Mouse (Mus musculus) cortical plate, adult 2 months (tissue): ENCODE measurements around the gene Tnrc6c. TPM values are rescaled to one million over a fixed set of nuclear protein-coding genes. Genes with fewer than 3 reads are reported as not detected.

Experiments used
- H3K27ac ChIP-seq: fragments of 200-500 bp; 2 replicates; pipeline ENCODE4 v1.5.1; 2012; ENCODE audit warnings: low read length, control low read depth, inconsistent platforms; ENCODE audit not compliant: insufficient read depth
- H3K4me1 ChIP-seq: fragments of 200-500 bp; 2 replicates; pipeline ENCODE4 v1.6.1; 2011; ENCODE audit warnings: low read length; ENCODE audit not compliant: control insufficient read depth, insufficient read depth
- H3K4me3 ChIP-seq: fragments of 200-500 bp; 2 replicates; pipeline ENCODE4 v1.5.1; 2011; ENCODE audit warnings: mild to moderate bottlenecking, low read length, control low read depth; ENCODE audit not compliant: insufficient read depth
- CTCF ChIP-seq: fragments of 200-500 bp; IDR thresholded peaks from 2 replicates; pipeline ENCODE4 v1.5.1; 2011; ENCODE audit warnings: mild to moderate bottlenecking, control low read depth, low read length; ENCODE audit not compliant: insufficient read depth; ENCODE audit errors: extremely low read depth
- POLR2A ChIP-seq: fragments of 200-500 bp; IDR thresholded peaks from 2 replicates; pipeline ENCODE4 v1.6.1; 2011; ENCODE audit warnings: mild to moderate bottlenecking, low read length, control low read depth; ENCODE audit not compliant: insufficient read depth; ENCODE audit errors: extremely low read depth
- polyA plus RNA-seq: library from polyadenylated mRNA; depleted of rRNA; stranded (reverse); fragments of >200 nt; gene quantifications from 2 replicates; pipeline ENCODE4 v1.2.3, GENCODE M21; 2012

Tnrc6c gene
- polyA plus RNA-seq, 1 experiment, result 46.9 TPM

DNA sequence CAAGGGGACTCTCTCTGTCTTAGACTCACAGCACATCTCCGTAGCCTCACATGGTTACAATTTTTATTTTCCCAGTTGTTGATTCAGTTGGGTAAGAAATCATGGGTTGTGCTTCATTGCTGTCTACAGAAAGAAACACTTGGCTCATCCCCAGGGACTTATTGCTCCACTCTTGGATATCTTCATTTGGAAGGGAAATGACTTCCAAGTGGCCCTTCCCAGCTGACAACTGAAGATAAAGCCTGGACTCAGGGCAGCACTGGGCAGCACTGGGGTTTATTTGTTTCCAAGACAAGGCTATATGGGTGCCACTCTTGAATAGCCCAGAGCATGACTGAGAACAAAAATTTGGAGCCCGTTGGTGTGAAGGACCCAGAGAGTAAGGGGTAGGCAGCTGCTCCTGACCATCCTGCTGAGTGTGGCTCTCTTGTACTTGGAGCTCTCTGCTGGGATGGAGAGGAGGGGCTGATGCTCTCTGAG is 56.8 kb downstream of the Tnrc6c start:
- TF ChIP-seq CTCF, result no peak
- no peak for TF ChIP-seq POLR2A
- H3K4me1 ChIP-seq, result peaks cover 11% of the 10 kb centered on the region
- H3K4me3 ChIP-seq, result no peak overlapping the region
- H3K27ac ChIP-seq, result no peak overlapping the region

- no peak overlapping the region for H3K27ac ChIP-seq
- no peak for TF ChIP-seq POLR2A
- TF ChIP-seq CTCF, result no peak
- H3K4me3 ChIP-seq, result no peak overlapping the region
- peaks cover 6% of the 10 kb centered on the region for H3K4me1 ChIP-seq
Observed at GRCm38 (mm10) chr11:117712065-117712464, 58.0 kb downstream of the Tnrc6c start.

GRCm38 (mm10) chr11:117713375-117713774 is 59.3 kb downstream of the Tnrc6c start:
- H3K4me3 ChIP-seq, result no peak overlapping the region
- TF ChIP-seq CTCF (no peak), POLR2A (no peak)
- H3K4me1 ChIP-seq, result peaks cover 4% of the 10 kb centered on the region
- H3K27ac ChIP-seq, result no peak overlapping the region

DNA sequence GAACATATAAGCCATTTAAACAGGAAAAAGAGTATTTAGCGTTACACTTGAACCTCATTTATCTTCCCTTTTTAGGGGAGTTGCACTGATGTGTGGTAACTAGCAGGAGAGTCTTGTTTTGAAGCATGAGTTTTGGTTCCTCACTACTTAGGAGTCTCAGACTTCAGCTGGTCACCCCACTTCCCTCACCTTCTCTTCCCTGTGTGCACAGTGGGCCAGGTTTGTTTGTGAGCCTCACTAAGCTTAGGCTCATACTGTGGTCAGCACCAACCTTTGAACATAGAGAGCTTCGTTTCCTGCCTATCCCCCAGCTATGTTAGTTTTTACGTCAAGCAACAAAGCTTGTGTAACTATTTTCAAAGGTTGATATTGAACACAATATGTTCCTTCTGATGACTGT is 64.7 kb downstream of the Tnrc6c start:
- TF ChIP-seq POLR2A (no peak), CTCF (no peak)
- Histone ChIP-seq H3K4me1 (no peaks in the 10 kb centered on the region), H3K4me3 (no peak overlapping the region), H3K27ac (no peak overlapping the region)

GRCm38 (mm10) chr11:117724604-117725301 is 70.7 kb downstream of the Tnrc6c start:
- Histone ChIP-seq H3K27ac (no peak overlapping the region), H3K4me1 (peaks cover 8% of the 10 kb centered on the region), H3K4me3 (no peak overlapping the region)
- TF ChIP-seq POLR2A, result no peak
- TF ChIP-seq CTCF, result no peak

DNA sequence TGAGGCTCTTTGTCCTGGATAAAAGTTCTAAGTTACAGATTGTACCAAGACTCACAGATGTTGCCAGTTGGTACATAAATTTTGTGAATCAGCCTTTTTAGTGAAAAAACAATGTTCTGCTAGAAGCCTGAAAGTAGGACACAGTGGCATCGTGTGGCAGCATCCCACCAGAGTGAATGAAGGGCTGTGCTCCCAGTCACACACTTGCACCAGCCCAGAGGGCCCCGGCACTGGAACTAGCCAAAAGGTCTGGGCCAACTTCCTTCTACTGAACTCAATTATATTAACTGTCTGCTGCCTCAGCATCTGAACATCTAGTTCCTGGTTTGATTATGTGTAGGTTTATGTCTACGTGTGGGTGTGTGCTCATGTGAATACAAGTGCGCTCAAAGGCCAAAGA is 72.9 kb downstream of the Tnrc6c start:
- H3K4me3 ChIP-seq, result no peak overlapping the region
- no peak for TF ChIP-seq POLR2A
- TF ChIP-seq CTCF, result no peak

GRCm38 (mm10) chr11:117728245-117728644 is 74.2 kb downstream of the Tnrc6c start:
- Histone ChIP-seq H3K27ac (no peak overlapping the region), H3K4me1 (peaks cover 8% of the 10 kb centered on the region), H3K4me3 (no peak overlapping the region)
- TF ChIP-seq CTCF, result no peak
- TF ChIP-seq POLR2A, result no peak

More for the DNA sequence above, 72.9 kb downstream of the Tnrc6c start:
- Histone ChIP-seq H3K4me1 (peaks cover 8% of the 10 kb centered on the region), H3K27ac (no peak overlapping the region)

GRCm38 (mm10) chr11:117728841-117729240 is 74.8 kb downstream of the Tnrc6c start:
- H3K4me1 ChIP-seq, result peaks cover 8% of the 10 kb centered on the region
- TF ChIP-seq CTCF, result no peak
- TF ChIP-seq POLR2A, result no peak
- no peak overlapping the region for H3K27ac ChIP-seq
- no peak overlapping the region for H3K4me3 ChIP-seq

- TF ChIP-seq POLR2A (no peak), CTCF (no peak)
- Histone ChIP-seq H3K4me3 (no peak overlapping the region), H3K27ac (no peak overlapping the region), H3K4me1 (peaks cover 8% of the 10 kb centered on the region)
Observed at GRCm38 (mm10) chr11:117729341-117729740, 75.3 kb downstream of the Tnrc6c start.

- no peak for TF ChIP-seq POLR2A
- no peak for TF ChIP-seq CTCF
- Histone ChIP-seq H3K27ac (no peak overlapping the region), H3K4me1 (peaks cover 8% of the 10 kb centered on the region)
Observed at GRCm38 (mm10) chr11:117729798-117730489, 75.9 kb downstream of the Tnrc6c start.

More at GRCm38 (mm10) chr11:117729798-117730489, 75.9 kb downstream of the Tnrc6c start:
- no peak overlapping the region for H3K4me3 ChIP-seq
